Mouse (Mus musculus) adrenal gland, postnatal 0 days (tissue): ENCODE results near the gene Kcnmb2. TPM values are rescaled to one million over a fixed set of nuclear protein-coding genes. Genes with fewer than 3 reads are reported as not detected.

Source experiments
- polyA plus RNA-seq: library from polyadenylated mRNA; unstranded; fragments of >200 nt; fragmentation: Nextera tagmentation; extraction: Ambion mirVana; gene quantifications from 2 replicates; pipeline ENCODE4 v1.2.1, GENCODE M21; 2015

Kcnmb2 gene
- 3.3 and 5.2 TPM in 2 replicates for polyA plus RNA-seq

DNA sequence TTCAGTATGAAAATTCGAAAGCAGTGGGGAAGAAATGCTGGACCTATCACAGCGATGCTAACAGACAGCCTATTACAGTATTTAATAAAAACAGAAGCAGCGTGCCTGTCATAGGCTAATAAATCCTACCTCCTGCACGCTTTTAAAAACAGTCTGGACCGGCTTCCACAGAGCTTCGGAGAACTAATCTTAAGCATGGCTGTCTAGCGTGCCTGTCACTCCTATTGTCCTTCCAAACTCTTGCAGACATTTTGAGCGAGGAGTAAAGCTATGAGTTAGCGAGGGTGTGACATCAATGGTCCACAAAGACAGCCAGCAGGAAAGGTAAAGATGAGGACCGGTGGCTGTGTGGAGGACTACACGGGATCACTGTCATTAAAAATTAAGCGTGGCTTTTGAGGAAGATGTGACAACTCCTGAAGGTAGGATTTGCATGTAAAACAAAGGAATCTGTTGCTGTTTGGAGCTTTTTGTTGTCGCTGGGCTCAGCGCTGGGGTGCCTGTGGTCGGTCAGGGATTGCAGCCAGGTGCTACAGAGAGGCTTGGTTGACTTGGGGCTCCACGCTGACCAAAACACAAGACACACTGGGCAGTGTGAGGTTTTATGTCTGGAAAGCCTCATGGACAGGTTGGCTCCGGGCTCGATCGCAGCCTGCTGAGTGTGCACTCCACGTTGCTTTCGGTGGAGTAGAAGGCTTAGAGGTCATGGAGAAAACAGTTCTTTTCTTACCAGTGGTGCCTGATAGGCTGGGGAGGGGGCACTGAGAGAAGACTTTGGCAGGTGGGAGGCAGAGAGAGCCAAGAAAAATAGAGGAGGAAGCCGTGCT, at the start of gene Kcnmb2:
Gene Kcnmb2, plus strand, starts transcription at position 4 of the 827 bp plus-strand sequence.

